Mouse (Mus musculus) layer of hippocampus, adult 9-10 months (tissue): ENCODE measurements around the gene Ttc21a.

Source experiments
- DNase-seq: peaks from one replicate; pipeline ENCODE4 v3.0.0; 2022; ENCODE audit warnings: low spot score

Ttc21a gene

DNA sequence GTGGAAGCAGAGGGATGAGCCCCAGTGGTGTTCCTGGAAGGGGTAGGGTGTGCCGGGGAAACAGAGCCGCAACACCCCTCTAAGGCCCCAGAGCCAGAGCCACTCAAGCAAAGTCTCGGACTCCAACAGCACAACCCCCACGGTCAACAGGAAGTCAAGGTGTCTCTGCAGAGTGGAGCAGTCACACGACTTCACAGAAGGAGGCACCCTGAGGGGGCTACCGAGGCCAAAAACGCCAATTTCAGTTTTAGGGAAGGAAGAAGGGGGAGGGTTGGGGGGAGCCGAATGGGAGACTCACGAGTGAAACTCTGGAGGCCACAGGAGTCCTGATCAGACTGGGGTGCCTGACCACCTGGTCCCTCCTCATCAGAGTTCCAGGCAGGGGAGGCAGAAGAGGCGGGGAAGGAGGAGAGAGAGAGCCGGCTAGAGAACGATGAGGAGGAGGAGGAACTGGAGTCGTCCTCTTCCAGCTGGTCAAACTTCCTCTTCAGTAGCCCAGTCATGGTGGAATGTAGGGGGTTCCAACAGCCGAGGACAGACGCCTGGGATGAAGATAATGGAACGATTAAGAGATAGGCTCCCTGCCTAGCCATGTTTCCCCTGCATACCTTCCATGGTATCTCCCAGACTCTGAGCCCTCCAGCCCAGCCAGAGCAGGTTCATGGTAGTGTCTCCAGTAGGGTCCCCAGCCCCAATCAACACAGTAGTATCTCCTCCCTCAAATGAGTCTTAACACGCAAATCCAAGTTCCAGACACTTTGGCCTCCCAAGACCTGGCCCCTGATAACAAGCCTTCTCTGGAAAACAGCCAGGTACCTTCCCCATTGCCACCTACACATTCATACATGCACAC, 39.5 kb downstream of the Ttc21a start:
- DNase-seq, result no peak

DNA sequence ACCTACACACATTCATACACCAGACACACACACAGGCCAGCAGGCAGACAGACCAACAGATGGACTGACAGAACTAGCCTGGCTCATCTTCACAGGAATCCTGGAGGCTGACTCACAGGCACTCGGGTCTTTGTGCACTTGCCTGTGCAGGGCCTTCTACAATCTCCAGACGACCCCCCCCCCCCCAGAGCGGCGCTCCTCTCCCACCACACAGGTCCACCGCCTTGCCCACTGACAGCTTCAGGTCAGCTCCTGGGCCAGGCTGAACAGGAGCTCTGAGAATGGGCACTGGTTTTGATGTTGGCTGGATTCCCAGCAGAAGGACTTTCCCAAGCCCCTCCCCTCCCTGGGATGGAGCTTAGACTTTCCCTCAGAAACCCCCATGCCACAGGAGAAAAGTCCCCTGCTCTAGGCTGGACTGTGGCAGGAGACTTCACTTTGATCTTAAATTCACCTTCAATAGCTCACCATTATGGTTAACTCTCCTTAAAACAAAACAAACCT, 40.2 kb downstream of the Ttc21a start:
- DNase-seq, result no peak

DNA sequence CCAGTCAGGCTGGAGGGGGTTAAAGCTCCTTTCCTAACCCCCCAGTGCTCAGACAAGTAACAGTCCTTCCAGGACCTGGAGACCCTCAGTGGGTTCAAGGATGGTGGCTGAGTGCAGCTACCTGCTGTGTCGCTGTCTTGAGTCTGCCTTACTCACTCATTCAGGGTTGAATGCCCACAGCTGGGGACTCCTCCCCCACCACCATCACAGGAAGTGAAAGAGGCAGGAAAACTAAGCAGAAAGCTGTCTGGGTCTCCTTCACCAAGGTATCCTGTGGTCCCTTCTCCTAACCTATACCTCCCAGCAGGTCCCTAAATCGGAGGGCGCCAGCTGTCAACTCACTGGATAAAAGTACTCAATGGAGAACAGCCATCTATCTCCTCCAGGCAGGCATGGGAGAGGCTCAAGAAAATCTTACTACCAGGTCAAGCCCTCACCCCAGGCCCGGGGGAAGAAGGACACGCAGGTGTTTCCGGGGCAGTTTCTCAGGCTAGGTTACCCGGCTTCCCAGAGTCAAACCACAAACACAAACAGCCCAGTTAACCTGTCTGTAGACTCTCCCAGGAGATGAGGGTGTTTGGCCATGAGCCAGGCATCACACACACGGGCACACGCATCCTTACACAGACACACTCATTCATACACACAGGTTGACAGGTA, 40.9 kb downstream of the Ttc21a start:
- DNase-seq, result no peak

DNA sequence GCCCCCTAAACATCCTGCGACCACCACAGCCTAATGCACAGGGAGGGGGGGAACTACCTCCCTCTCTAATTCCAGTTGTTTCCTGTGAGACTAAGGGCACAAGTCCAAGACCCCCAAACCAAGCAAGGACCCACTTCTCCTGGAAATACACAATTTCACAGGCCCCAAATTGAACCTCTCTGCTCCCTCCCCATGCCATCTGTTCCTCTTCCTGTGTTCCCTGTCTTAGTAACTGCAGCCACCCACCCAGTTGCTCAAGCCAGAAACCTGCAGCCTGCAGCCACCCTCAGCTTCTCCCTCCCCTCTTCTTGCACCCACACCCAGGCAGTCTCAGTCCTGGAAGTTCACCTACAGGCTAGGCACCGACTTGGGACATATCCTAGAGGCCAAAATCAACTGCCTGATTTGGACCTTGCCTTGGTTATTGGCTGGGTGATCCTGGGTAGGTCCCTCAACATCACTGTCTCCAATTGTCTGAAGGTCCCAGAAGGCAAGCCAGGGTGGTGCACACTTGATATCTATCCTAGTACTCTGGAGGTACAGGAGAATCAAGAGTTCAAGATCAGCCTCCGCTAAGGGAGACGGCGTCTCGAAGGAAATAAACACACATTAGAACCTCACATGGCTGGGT, 41.5 kb downstream of the Ttc21a start:
- DNase-seq, result no peak

DNA sequence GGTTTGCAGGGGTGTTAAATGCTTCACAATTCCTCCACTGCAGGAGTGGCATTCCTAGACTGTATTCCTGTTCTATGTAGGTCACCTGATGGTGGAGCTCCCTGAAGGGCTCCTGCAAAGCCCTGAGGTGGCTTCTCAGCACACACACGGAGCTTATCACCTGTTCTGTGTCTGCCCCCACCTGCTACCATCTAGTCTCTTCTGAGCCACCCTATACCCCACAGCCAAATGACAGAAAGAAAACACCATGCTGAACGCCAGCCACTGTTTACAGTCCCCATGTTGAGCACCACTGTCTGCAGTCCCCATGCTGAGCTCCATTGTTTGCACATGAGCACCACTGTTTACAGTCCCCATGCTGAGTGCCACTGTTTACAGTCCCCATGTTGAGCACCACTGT, 42.3 kb downstream of the Ttc21a start:
- no peak for DNase-seq

DNA sequence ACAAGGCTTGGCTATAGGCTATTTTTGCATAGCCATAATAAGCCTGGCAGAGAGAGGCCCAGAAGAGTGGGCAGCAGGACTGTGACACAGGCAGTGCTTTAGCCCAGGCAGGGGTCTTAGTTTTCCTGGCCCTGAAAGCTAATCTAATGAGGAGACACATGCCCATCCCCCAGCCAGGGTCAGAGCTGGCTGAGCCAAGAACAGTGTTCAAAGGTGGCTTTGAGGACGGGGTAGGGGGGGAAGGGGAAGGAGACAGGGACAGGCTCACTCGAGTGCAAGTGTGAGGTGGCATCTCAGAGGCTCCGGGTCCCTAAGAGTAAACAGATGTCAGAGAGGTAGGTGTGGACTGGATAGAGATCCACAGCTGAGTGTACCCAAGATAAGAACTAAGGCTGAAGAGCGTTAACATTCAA, 43.4 kb downstream of the Ttc21a start:
- no peak for DNase-seq

DNA sequence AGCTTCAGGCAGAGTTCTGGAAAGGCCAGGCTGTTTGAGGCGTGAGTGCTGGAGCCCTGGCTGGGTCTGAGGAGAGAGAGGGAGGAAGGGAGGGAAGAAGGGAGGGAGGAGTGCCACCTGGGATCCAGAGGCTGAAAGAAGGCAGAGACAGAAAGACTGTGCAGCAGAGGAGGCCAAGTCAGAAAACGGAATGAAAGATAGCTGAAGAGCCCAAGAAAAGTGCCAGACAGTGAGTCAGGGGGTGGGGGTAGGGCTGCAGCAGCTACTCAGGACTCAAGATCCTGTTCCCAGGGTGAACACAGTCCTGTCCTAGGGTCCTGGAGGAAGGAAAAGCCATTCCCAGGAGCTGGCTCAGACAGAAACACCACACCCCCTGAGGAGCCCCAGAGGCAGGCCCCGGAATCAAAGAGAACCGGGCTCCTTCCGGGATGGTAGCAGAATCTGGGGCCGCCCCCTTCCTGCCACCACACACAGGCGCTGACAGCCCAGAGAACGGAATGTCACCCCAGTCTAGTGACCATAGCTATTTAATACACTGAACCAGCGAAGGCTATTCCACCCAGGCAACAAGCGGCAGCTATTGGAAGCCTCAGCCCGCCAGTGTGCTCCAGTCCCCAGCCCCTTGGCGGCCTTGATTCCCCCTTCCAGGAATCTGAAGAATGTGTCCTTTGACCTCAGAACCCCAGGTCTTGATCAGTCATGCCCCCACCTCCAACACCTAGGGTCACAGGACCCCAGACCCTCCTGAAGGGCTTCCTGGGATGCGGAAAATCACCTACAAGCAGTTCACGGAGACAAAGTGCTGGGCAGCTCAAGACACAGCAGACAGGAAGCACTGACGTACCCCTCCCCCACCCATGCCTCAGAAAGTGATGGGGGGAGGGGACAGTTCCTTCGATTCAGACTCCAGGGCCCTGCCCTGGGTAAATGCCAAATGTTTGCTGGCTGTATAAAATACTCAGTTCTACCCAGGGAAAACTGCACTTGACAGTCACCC, 44.1 kb downstream of the Ttc21a start:
- no peak for DNase-seq

DNA sequence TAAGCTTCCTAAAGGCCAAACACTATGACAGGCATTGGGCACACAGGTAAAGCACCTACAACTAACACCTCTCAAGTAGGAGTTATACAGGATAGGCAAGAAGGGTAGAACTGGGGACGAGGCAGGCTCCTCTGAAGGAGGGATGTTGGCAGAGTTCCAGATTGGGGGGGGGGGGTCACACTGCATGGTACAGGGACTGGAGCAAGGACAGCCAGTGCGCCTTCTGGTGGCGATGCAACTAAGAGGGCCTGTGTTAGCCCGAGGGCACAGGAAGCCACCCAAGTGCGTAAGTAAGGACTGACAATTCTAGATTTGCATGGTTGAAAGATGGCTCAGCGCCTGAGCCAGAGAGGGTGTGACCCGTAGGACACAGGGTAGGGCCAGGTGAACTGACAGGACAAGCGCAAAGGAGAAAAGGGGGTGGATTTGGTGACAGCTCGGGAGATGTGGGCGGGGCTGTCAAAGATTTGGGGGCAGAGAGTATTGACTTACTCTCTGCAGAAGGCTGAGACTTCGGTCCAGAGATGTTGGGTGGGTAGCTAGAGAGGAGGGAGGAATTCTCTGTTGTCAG, 44.9 kb downstream of the Ttc21a start:
- no peak for DNase-seq

DNA sequence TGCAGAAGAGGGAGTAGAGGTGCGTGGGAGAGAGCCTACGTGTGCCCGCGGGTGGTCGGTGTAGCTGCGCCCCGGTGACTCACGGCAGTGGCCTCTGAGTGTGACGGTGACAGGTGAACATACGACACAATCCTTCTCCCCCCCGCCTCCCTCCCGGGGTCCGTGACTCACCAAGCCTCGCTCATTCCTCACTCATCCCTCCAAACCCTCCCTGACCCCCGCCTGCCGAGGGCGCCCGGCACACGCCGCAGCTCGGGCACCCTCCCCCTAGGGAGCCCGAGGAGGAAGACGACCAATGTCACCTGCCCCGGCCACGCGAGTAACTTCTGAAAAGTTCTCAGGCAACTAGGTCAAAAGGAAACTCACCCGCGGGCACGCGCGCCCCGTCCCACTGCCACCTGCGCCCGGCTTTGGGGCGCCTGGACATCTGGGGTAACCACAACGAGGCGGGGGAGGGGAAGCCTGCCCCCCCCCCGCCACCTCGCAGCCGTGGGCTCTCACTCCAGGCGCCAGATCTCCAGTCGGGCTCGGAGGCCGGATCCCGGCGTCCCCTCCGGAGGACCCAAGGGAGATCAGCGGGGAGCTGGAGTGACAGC, 45.6 kb downstream of the Ttc21a start:
- no peak for DNase-seq

DNA sequence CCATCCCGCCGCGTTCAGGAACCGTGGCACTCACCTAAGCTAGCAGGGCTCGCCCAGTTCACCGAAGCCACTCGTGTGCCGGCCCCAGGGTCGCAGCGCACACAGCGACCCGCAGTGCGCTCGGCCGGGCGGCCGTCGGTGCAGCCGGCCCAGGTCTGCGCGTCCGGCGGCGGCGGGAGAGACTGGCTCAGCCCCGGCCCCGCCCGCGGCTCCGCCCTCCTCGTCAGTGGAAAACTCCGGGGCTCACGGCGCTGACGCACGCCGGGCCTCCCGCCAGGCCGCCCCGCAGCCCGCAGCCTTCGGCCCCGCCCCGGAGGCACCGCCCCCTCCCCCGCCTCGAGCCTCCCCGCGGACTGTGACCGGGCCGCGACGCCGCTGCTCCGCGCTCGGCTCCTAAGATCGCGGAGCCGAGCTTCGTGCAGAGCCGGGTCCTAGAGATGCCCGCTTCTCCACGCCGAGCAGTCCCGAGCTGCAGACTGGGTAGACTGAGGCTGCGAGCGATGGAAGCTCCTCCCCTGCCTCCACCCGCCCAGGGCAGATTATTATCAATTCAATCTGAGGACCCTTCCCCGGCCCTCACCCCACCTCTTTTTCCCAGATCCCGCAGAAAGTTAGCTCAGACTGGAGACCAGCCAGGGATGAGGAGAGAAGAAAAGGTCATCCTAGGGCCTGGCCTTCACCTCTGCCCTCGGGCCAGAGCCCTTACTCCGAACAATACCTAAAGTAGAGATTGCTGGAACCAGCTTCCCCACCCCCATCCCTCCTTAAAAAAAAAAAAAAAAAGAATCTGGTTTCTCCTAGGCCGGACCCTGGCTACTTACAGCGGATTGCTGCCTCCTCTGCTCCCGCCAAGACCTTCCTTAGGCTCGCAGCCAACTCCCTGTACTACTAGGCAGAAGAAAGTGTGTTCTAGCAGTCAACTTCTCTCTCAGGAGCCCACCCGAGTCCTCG, 46.5 kb downstream of the Ttc21a start:
- no peak for DNase-seq

DNA sequence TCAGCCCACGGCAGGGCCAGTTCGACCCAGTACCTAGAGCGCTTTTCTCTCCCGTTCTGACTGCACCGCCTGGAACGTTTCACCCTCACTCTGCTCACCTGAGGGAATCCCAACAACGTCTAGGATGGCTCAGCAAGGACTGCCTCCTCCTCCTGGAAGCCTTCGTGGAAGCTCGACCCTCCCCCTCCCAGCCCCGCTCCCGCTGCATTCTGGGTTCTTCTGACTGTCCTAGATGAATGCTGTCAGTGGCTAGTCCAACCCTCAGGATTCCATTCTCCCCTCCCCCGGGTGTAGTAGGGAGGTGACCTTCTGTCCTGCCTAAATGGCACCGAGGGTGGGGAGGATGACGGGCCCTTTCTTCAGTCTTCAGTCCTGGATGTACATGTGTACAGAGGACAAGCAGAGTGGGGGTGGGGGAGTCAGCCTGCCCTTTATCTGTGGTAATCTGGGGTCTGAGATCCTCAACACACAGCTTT, 47.2 kb downstream of the Ttc21a start, which contains the start of gene Csrnp1:
Csrnp1 (minus strand) TSS at position 123 of the 476 bp plus-strand sequence.
- no peak for DNase-seq

DNA sequence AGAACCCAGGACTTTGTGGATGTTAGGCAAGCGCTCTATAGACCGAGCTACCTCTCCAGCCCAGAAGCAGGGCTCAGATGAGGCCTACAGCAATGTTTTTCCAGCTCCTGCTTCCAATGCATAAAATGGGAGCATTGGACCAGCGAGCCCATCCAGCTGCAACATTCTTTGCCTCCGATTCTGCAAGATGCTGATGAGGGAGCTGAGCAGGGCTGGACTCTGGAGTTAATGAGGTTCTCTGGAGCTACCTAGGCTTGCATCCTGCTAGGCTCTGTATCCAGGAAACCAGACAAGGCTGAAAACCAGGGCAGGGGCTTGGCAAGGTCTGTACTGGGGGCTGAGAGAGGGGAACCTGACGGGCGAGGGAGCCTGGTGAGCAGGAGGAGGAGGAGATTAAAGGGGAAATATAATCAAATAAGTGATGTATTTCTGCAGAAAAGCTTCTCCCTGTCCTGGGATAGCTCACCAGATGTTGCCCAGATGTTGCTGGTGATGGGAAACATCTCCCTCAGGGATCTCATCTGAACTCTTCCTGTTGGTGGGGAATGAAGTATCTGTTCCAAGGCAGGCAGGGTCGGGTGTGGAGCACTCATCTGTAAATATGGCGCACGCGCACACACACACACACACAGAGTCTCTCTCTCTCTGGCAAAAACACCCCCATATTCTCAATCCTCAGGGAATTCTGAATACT, 48.6 kb downstream of the Ttc21a start:
- no peak for DNase-seq

DNA sequence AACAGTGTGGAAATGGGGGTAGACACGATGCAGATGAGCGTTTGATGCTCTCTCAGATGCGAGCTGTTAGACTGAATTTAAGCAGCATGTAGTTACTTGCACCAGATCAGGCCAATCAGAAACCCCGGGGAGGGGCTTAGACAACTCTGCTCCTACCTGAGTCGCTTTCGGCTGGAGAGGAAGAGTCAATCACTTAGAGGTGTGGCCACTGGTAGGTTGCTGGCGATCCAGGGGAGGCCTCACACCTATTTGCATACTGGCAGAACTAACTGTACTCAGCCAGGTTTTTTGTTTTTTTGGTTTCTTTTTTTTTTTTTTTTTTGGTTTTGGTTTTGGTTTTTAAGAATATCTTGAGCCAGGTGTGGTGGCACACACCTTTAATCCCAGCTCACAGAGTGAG, 50.9 kb downstream of the Ttc21a start:
- DNase-seq, result no peak

DNA sequence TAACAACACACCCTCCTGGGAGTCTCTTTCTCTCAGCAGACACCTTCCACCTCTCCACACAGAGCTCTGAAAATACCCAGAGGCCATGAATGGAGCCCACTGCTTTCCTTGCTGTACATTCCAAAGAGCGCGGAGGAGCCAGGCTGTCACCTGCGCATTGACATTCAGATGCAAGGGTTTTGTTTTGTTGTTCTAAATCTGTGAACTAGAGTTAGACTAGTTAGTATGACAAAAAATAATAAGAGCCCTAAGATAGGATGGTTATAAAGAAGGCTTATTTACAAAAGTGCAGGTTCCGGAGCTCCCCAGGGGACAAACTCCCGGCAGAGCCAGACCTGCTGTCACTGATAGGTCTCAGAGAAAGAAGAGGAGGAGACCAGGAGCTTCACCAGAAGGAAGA, 53.9 kb downstream of the Ttc21a start:
- DNase-seq, result no peak

DNA sequence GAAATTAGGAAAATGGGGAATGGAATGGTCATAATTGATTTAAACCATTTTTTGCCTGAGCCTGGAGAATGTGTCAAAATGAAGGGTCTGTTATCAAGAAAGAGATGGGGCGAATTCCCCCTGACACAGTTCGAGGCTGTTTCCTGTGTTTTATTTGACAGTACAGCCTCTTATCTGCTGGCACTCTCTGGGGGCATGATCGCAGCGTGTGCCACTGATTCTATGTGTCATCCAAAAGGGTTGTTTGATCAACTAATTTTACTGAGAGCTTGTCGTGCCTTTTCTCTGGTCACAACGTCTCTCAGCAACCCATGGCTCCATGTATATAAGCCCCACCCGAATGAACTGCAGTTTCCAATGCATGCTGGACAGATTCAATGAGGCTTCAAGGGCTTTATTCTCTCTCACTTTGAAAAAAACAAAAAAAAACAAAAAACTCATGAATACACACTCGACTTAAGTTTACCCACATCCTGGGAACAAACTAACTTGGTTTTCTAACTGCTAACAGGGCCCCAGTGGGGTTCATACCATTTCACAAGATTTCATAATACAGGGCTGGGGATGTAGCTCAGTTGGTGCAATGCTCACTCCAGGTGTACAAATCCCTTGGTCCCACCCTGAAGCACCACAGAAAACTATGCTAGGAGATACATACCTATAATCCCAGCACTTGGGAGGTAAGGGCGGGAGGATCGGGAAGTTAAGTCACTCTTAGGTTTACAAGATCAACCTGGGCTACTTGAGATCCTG, 55.9 kb downstream of the Ttc21a start:
- DNase-seq, result no peak

DNA sequence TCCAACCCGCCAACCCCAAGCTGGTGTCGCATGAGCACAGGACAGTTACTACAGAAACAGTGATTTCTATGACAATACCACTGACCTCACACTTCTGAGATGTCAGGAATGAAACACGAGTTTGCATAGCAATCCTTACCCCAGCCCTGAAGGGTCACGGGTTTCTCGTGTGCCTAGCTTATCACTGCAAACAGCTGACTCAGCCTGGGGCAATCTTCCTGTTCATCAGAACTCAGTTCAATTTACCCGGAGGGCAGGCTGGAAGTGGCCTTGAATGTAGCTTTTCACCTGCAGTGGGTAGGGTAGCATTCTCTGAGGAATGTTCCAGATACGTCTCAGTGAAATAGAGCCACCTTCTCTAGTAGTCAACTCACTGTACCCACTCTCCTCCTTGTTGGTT, 56.8 kb downstream of the Ttc21a start:
- DNase-seq, result no peak

DNA sequence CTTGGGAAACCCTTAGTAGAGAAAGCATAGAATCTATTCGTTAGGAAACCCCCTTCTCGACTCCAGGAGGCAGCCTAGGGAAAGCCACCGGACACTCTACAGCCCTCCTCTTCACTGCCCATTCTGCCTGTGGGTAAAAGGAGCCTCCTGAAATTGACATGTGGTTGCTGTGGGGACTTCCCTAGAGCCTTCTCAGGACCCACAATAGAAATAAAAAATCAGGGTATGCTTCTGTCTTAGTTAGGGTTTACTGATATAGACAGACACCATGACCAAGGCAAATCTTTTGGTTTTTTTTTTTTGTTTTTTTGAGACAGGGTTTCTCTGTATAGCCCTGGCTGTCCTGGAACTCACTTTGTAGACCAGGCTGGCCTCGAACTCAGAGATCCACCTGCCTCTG, 58.7 kb downstream of the Ttc21a start:
- DNase-seq, result no peak

DNA sequence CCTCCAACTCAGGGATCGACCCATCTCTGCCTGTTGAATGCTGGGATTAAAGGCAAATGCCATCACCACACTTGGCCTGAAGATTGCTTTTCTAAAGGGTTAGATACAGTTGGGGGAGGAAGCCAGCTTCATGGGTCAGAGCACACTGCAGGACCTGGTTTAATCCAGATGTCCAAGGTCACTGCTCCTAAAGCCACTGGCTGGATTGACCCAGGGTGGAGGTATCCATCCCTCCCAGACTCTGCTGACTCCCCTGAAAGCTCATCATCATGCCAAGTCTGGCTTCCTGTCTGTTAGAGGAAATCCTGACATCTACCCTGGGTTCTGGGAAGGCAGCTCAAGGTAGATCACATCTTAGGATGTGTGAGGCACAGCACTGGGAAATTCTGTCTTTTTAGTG, 61.4 kb downstream of the Ttc21a start:
- no peak for DNase-seq
